Mouse (Mus musculus): ENCODE data around the gene Eif5. TPM values are rescaled to one million over a fixed set of nuclear protein-coding genes. Genes with fewer than 3 reads are reported as not detected.

Gene Eif5
- polyA plus RNA-seq, 1 experiment from 2014 or later, result 418 TPM

DNA sequence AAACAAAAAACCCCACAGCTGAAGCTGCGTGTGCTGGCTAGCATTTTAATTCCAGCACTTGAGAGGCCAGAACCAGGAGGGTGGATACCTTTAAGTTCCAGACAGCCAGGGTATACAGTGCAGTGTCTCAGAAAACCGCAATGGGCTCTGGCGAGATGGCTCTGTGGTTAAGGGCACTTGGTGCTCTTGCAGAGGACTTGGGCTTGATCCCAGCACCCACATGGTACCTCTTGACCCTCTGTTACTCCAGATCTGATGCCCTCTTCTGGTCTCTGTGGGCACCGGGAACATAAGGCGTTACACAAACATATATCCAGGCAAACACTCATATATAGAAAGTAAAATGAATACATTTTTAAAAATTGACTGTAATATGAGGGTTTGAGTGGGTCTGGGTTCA, 27.5 kb downstream of the Eif5 start:
- no peak for ATAC-seq (ENCODE audit: low read depth)
- Histone ChIP-seq H3K27me3 (ENCODE audit: control insufficient read depth, insufficient read depth, low read depth, low read length) (no peaks in the 10 kb centered on the region), H3K9ac (ENCODE audit: low read length) (no peak overlapping the region), H3K4me3 (ENCODE audit: low read length) (no peak overlapping the region), H3K4me1 (replicated peaks; ENCODE audit: control insufficient read depth, insufficient read depth, low read length) (peaks cover 9% of the 10 kb centered on the region), H3K9me3 (ENCODE audit: control insufficient read depth, low read length) (no peaks in the 10 kb centered on the region), H3K4me2 (ENCODE audit: low read depth, low read length) (no peak overlapping the region), H3K36me3 (ENCODE audit: control insufficient read depth, insufficient read depth, low read length) (no peaks in the 10 kb centered on the region), H3K27ac (ENCODE audit: low read length) (no peak overlapping the region)
- WGBS, result 68% methylated on average over 5 of the region's 5 CpGs

DNA sequence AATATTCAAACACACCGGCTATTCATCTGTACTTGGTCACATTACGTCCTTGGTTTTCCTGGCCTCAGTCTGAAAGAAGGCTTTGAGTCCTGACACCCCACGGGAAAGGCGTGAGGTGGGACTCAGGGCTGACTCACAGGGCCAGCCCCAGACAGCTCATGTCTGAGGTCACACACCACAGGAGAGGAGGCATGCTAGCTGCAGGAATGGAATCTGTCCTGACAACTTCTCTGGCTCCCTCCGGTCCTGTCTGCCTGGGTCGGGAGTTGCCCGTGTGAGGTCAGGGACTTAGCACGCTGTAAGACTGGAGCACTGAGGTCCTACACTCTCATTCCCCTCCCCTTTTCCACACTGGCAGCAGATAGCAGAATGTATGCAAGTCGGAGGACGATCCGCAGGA, 31.0 kb downstream of the Eif5 start:
- Histone ChIP-seq H3K27ac (ENCODE audit: low read length) (no peak overlapping the region), H3K4me1 (replicated peaks; ENCODE audit: control insufficient read depth, insufficient read depth, low read length) (peaks cover 10% of the 10 kb centered on the region), H3K9me3 (ENCODE audit: control insufficient read depth, low read length) (no peaks in the 10 kb centered on the region), H3K36me3 (ENCODE audit: control insufficient read depth, insufficient read depth, low read length) (no peaks in the 10 kb centered on the region), H3K4me3 (ENCODE audit: low read length) (no peak overlapping the region), H3K9ac (ENCODE audit: low read length) (no peak overlapping the region), H3K27me3 (ENCODE audit: control insufficient read depth, insufficient read depth, low read depth, low read length) (no peaks in the 10 kb centered on the region), H3K4me2 (ENCODE audit: low read depth, low read length) (no peak overlapping the region)
- no peak for ATAC-seq (ENCODE audit: low read depth)
- WGBS, result 56% methylated on average over 11 of the region's 11 CpGs

DNA sequence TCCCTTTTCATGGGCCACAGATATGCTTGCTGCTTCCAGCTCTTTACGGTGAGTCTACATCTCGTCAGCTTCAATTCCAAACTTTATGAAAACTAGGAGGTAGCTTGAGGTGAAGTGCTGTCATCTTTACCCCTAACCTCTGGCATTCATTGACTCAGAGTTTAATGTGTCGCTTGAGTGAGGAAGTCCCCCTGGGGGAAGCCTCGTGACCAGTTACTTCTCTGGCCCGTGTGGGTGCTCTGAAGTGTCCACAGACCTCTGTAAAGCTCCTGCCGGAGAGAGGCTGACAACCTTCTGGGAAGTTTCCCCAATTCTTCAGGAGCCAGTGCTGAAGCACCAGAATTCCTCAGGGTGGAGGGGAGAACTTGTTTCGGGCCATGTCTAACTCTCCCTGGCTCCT, 34.6 kb downstream of the Eif5 start:
- WGBS, result 55% methylated on average over 7 of the region's 7 CpGs
- H3K9ac ChIP-seq (ENCODE audit: low read length), result no peak overlapping the region

DNA sequence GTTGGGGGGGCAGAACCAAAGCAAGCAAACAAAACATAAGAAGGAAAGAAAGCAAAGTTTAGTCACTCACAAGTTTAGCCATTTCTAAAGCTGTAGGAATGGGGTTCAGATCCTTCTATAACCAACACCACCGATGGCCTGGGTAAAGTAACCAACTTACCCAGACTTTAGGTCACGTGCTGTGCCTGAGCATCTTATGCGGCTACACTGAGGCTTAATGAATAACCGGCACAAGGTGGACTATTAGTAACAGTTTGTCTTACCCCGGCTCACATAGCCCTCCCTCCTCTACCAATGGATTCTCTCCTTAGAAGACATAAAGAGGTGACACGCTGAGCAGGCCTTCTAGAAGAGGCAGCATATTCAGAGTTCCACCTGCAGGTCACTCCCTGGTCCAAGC, 35.5 kb downstream of the Eif5 start:
- 36% methylated on average over 6 of the region's 6 CpGs for WGBS
- Histone ChIP-seq H3K27me3 (ENCODE audit: control insufficient read depth, insufficient read depth, low read depth, low read length) (no peaks in the 10 kb centered on the region), H3K9me3 (ENCODE audit: control insufficient read depth, low read length) (no peaks in the 10 kb centered on the region), H3K27ac (ENCODE audit: low read length) (no peak overlapping the region), H3K36me3 (ENCODE audit: control insufficient read depth, insufficient read depth, low read length) (no peaks in the 10 kb centered on the region), H3K4me2 (ENCODE audit: low read depth, low read length) (peak overlapping the region; percentile 73), H3K9ac (ENCODE audit: low read length) (peak overlapping the region; percentile 57; the same call in 1 of the 2 replicates), H3K4me3 (ENCODE audit: low read length) (peak overlapping the region; percentile 99), H3K4me1 (replicated peaks; ENCODE audit: control insufficient read depth, insufficient read depth, low read length) (peaks cover 18% of the 10 kb centered on the region)
- no peak for ATAC-seq (ENCODE audit: low read depth)

More for the DNA sequence above, 34.6 kb downstream of the Eif5 start:
- Histone ChIP-seq H3K9me3 (ENCODE audit: control insufficient read depth, low read length) (no peaks in the 10 kb centered on the region), H3K4me2 (ENCODE audit: low read depth, low read length) (no peak overlapping the region), H3K4me3 (ENCODE audit: low read length) (no peak overlapping the region), H3K27me3 (ENCODE audit: control insufficient read depth, insufficient read depth, low read depth, low read length) (no peaks in the 10 kb centered on the region), H3K36me3 (ENCODE audit: control insufficient read depth, insufficient read depth, low read length) (no peaks in the 10 kb centered on the region), H3K4me1 (replicated peaks; ENCODE audit: control insufficient read depth, insufficient read depth, low read length) (peaks cover 18% of the 10 kb centered on the region), H3K27ac (ENCODE audit: low read length) (no peak overlapping the region)
- no peak for ATAC-seq (ENCODE audit: low read depth)

DNA sequence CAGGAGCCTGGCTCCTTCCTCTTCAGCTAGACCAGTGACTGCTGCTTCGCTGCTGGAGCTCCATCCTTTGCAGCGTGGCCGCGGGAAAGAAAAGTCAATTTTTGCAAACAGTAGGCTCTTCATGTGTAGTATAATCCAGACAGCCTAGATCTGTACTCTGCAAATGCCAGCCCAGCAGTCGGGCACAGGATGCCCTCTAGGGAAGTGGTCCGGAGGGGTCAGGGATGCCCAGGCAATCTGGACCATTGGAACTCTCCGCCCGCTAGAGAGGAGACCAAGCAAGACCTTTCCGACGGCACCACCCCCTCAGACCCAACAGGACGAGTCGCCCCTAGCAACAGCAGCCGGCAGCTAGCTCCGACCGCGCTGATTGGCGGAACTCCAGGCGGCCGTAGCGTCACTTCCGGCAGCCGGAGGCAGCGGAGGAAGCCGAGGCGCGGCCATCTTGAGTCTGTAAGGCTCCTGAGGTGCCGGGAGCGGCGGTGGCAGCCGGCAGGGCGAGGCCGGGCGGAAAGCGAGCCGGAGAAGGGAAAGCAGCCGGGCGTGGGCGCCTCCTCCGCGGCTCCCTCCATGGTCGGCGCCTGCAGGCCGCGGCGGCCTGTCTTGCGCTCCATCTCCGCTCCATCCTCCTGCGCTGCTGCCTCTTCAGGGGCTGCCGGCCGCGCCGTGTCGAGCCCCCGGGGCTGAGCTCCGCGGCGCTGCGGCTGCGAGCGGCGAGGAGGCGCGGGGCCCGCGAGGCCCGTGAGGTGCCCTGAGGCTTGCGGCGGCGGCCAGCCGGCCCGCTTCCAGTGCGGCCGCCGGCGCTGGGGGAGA, 36.5 kb downstream of the Eif5 start, which contains the start of gene Mark3:
TSS of gene Mark3 (plus strand) at position 450 of the 813 bp plus-strand sequence.
- H3K9ac ChIP-seq (ENCODE audit: low read length), result peak within 1 kb of the TSS; percentile 95
- no peaks in the 10 kb centered on the region for H3K36me3 ChIP-seq (ENCODE audit: control insufficient read depth, insufficient read depth, low read length)
- no peaks in the 10 kb centered on the region for H3K27me3 ChIP-seq (ENCODE audit: control insufficient read depth, insufficient read depth, low read depth, low read length)
- H3K4me2 ChIP-seq (ENCODE audit: low read depth, low read length), result peak within 1 kb of the TSS; percentile 87
- 0% methylated on average over 58 of the region's 75 CpGs for WGBS
- peak within 1 kb of the TSS; percentile 99 for H3K4me3 ChIP-seq (ENCODE audit: low read length)
- H3K27ac ChIP-seq (ENCODE audit: low read length), result peak within 1 kb of the TSS; percentile 92
- no peaks in the 10 kb centered on the region for H3K9me3 ChIP-seq (ENCODE audit: control insufficient read depth, low read length)
- ATAC-seq (ENCODE audit: low read depth), result peak; percentile 99
- H3K4me1 ChIP-seq (replicated peaks; ENCODE audit: control insufficient read depth, insufficient read depth, low read length), result peaks cover 18% of the 10 kb centered on the region

DNA sequence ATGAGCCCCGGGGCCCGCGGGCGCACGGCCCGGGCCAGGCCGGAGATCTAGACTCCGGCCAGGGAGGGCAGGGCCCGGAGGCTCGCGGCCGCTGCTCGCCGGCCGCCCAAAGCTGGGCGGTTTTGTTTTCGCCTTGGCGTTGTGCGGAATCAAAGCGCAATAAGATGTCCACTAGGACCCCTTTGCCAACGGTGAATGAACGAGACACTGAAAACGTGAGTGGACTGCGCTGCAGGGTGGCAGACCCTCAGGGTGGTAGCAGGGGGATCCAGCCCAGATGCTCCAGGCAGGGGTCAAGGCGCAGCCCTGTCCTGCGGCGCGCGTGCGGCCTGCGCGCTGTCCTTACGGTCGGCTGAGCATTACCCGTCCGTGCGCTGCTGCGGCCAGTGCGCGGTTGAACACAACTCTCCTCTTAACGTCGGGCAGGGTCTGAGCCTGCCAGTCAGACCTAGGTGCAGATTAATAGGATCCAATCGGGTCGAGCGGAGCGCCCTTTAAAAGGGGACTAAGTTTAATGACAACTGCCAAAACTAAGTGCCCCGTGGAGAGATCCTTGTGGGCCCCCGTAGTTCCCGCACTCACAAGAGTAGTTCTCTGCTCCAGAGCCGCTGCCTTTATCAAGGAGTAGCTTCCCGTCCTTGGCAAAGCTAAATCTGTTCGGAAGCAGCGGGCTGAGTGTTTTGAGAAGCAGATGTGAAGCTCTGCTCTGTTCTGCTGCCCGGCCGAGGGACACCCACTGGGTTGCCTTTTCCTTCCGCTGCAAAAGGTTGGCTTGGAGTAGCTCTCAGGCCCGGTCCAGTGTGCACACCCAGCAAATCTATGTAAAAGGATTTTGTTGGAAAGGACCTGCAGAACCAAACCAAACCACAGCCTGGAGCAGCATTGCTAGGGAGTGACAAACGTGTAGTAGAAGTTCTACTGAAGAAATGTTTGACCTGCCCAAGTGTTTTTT, 37.3 kb downstream of the Eif5 start:
- Histone ChIP-seq H3K9me3 (ENCODE audit: control insufficient read depth, low read length) (no peaks in the 10 kb centered on the region), H3K9ac (ENCODE audit: low read length) (peak overlapping the region; percentile 95), H3K36me3 (ENCODE audit: control insufficient read depth, insufficient read depth, low read length) (no peaks in the 10 kb centered on the region), H3K27ac (ENCODE audit: low read length) (peak overlapping the region; percentile 92), H3K27me3 (ENCODE audit: control insufficient read depth, insufficient read depth, low read depth, low read length) (no peaks in the 10 kb centered on the region), H3K4me1 (replicated peaks; ENCODE audit: control insufficient read depth, insufficient read depth, low read length) (peaks cover 18% of the 10 kb centered on the region), H3K4me2 (ENCODE audit: low read depth, low read length) (peak overlapping the region; percentile 87), H3K4me3 (ENCODE audit: low read length) (peak overlapping the region; percentile 99)
- peak; percentile 52 for ATAC-seq (ENCODE audit: low read depth)
- under 1% methylated on average over 58 of the region's 58 CpGs for WGBS

DNA sequence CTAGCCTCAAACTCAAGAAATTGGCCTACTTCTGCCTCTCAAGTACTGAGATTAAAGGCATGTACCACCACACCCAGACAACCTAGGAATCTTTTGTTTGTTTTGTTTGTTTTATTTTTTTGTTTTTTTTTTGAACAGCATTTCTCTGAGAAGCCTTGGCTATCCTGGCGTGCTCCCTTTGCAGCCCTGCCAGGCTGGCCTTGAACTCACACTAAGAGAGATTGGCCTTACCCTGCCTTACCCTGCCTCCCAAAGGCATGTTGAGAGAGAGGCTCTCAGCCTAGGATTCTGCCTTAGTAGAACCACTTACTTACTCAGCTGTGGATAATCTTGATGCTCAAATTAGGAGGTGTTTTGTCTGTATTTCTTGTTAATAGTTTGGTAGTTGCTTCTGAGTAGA, 45.2 kb downstream of the Eif5 start:
- H3K4me2 ChIP-seq (ENCODE audit: low read depth, low read length), result no peak overlapping the region
- H3K27ac ChIP-seq (ENCODE audit: low read length), result no peak overlapping the region
- no peaks in the 10 kb centered on the region for H3K36me3 ChIP-seq (ENCODE audit: control insufficient read depth, insufficient read depth, low read length)
- no peak overlapping the region for H3K4me3 ChIP-seq (ENCODE audit: low read length)
- H3K9ac ChIP-seq (ENCODE audit: low read length), result no peak overlapping the region
- ATAC-seq (ENCODE audit: low read depth), result no peak
- WGBS, result 69% methylated on average over 1 of the region's 1 CpGs
- no peaks in the 10 kb centered on the region for H3K4me1 ChIP-seq (replicated peaks; ENCODE audit: control insufficient read depth, insufficient read depth, low read length)
- no peaks in the 10 kb centered on the region for H3K9me3 ChIP-seq (ENCODE audit: control insufficient read depth, low read length)
- H3K27me3 ChIP-seq (ENCODE audit: control insufficient read depth, insufficient read depth, low read depth, low read length), result no peaks in the 10 kb centered on the region

DNA sequence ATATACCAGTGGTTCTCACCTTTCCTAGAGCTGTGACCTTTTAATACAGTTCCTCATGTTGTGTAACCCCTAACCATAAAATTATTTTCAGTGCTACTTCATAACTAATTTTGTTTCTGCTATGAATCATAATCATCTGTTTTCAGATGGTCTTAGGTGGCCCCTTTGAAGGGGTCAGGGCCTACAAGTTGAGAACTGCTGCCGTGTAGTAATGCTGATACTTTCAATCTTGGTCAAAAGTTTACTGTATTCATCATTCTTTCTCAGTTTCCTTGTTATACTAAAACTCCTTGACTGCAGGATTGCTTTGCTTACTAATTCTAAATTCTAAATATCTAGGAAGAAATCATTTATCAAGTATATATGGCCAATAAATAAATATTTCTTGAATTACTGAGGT, 46.6 kb downstream of the Eif5 start:
- Histone ChIP-seq H3K27me3 (ENCODE audit: control insufficient read depth, insufficient read depth, low read depth, low read length) (no peaks in the 10 kb centered on the region), H3K4me2 (ENCODE audit: low read depth, low read length) (no peak overlapping the region), H3K27ac (ENCODE audit: low read length) (no peak overlapping the region), H3K9ac (ENCODE audit: low read length) (no peak overlapping the region), H3K9me3 (ENCODE audit: control insufficient read depth, low read length) (no peaks in the 10 kb centered on the region), H3K36me3 (ENCODE audit: control insufficient read depth, insufficient read depth, low read length) (no peaks in the 10 kb centered on the region), H3K4me3 (ENCODE audit: low read length) (no peak overlapping the region), H3K4me1 (replicated peaks; ENCODE audit: control insufficient read depth, insufficient read depth, low read length) (no peaks in the 10 kb centered on the region)
- 57% methylated on average over 1 of the region's 1 CpGs for WGBS
- no peak for ATAC-seq (ENCODE audit: low read depth)

DNA sequence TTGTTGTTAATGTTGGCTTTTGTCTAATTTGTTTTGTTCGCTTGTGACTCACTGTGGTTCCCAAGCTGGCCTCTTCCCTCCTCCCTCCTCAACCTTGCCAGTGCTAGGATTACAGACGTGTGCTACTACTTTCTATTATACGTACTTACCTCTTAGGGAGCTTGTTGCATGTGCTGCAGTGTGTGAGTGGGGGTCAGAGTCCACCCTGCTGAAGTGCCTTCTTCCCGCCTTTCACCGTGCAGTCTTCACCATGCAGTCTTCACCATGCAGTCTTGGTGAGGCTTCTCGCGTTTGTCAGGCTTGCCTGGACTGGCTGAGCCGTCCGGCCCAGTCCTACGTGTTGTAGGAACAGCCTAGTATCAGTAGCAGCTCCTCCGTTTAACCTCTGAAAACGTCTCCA, 49.4 kb downstream of the Eif5 start:
- Histone ChIP-seq H3K4me3 (ENCODE audit: low read length) (no peak overlapping the region), H3K27ac (ENCODE audit: low read length) (no peak overlapping the region), H3K4me2 (ENCODE audit: low read depth, low read length) (no peak overlapping the region), H3K9me3 (ENCODE audit: control insufficient read depth, low read length) (no peaks in the 10 kb centered on the region), H3K9ac (ENCODE audit: low read length) (no peak overlapping the region), H3K36me3 (ENCODE audit: control insufficient read depth, insufficient read depth, low read length) (no peaks in the 10 kb centered on the region), H3K4me1 (replicated peaks; ENCODE audit: control insufficient read depth, insufficient read depth, low read length) (0 out of 2 replicates have a peak, but pooled peaks cover under 1% of the 10 kb centered on the region), H3K27me3 (ENCODE audit: control insufficient read depth, insufficient read depth, low read depth, low read length) (no peaks in the 10 kb centered on the region)
- ATAC-seq (ENCODE audit: low read depth), result no peak
- WGBS, result 80% methylated on average over 12 of the region's 12 CpGs

Measured in lung, embryonic 16.5 days (tissue).